Mouse (Mus musculus): ENCODE data around the gene Tjp3. TPM values are rescaled to one million over a fixed set of nuclear protein-coding genes. Genes with fewer than 3 reads are reported as not detected.
A peak's percentile ranks its signal among the peaks of the same experiment; 100 is the strongest.

The Tjp3 gene
- polyA plus RNA-seq, 1 experiment from 2014 or later = 3.2 TPM

DNA sequence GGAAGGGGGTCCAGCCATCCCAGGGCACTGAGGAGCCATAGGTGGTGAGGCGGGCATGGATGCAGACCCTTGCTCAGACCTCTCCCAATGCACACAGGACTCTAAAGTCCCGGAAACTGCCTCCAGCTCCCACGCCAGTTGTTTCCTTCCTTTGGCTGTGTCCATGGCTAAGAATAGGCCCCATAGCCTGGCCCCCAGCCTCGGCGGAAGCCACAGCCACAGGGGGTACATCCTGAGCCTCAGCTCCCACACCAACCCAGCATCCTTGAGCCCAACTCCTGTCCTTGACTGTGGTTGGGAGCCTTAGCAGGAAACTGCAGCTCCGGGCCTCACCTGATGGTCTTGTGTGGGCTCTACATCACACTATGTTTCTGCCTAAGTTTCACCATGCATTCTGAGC lies 35.5 kb upstream of the Tjp3 start:
- Histone ChIP-seq H3K27me3 (peaks cover 9% of the 10 kb centered on the region), H3K4me2 (no peak overlapping the region; the same call in 1 of the 2 replicates), H3K27ac (peak overlapping the region; percentile 3; the same call in 1 of the 2 replicates), H3K4me1 (replicated peaks) (peaks cover 28% of the 10 kb centered on the region), H3K9ac (replicated peaks) (no peak overlapping the region), H3K9me3 (no peaks in the 10 kb centered on the region), H3K36me3 (peaks cover 53% of the 10 kb centered on the region), H3K4me3 (replicated peaks) (no peak overlapping the region)
- WGBS = 88% methylated on average over 6 of the region's 6 CpGs
- ATAC-seq (ENCODE audit: insufficient number of reproducible peaks, insufficient read depth, low FRiP score, low TSS enrichment, low read depth) = no peak

DNA sequence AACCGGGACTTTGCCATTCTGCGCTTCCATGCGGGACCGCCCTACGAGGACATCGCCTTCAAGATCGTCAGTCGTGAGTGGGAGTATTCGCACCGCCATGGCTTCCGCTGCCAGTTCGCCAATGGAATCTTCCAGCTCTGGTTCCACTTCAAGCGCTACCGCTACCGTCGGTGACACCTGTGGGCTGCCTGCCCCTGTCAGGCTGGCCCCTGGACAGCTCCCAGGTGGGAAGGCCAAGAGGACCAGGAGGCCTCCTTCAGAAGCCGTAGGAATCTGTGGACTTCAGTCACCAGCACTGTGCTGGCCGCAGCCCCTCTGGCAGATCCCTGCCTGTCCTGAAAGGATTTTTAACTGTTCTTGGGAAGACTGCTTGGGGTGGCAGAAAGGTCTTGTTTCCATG lies 34.4 kb upstream of the Tjp3 start:
- Histone ChIP-seq H3K9ac (replicated peaks) (no peak overlapping the region), H3K4me2 (no peak overlapping the region), H3K9me3 (no peaks in the 10 kb centered on the region), H3K4me3 (replicated peaks) (no peak overlapping the region), H3K27me3 (0 out of 2 replicates have a peak, but pooled peaks cover 4% of the 10 kb centered on the region), H3K27ac (no peak overlapping the region), H3K36me3 (peaks cover 53% of the 10 kb centered on the region), H3K4me1 (replicated peaks) (peaks cover 32% of the 10 kb centered on the region)
- ATAC-seq (ENCODE audit: insufficient number of reproducible peaks, insufficient read depth, low FRiP score, low TSS enrichment, low read depth) = no peak
- 92% methylated on average over 18 of the region's 18 CpGs for WGBS

DNA sequence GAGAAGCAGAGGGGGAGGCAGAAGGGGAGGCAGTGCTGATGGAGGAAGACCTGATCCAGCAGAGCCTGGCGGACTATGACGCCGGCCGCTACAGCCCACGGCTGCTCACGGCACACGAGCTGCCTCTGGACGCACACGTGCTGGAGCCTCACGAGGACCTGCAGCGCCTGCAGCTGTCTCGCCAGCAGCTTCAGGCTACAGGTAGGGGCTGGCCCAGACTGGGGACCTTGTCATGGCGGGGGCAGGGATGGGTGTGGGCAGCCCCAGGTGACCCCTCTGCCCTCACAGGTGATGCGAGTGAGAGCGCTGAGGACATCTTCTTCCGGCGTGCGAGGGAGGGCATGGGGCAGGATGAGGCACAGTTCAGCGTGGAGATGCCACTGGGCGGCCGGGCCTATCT lies 33.8 kb upstream of the Tjp3 start:
- Histone ChIP-seq H3K36me3 (peaks cover 53% of the 10 kb centered on the region), H3K4me3 (replicated peaks) (no peak overlapping the region), H3K27me3 (no peaks in the 10 kb centered on the region), H3K9ac (replicated peaks) (no peak overlapping the region), H3K9me3 (no peaks in the 10 kb centered on the region), H3K27ac (no peak overlapping the region), H3K4me2 (no peak overlapping the region), H3K4me1 (replicated peaks) (peaks cover 32% of the 10 kb centered on the region)
- no peak for ATAC-seq (ENCODE audit: insufficient number of reproducible peaks, insufficient read depth, low FRiP score, low TSS enrichment, low read depth)
- 93% methylated on average over 21 of the region's 21 CpGs for WGBS

DNA sequence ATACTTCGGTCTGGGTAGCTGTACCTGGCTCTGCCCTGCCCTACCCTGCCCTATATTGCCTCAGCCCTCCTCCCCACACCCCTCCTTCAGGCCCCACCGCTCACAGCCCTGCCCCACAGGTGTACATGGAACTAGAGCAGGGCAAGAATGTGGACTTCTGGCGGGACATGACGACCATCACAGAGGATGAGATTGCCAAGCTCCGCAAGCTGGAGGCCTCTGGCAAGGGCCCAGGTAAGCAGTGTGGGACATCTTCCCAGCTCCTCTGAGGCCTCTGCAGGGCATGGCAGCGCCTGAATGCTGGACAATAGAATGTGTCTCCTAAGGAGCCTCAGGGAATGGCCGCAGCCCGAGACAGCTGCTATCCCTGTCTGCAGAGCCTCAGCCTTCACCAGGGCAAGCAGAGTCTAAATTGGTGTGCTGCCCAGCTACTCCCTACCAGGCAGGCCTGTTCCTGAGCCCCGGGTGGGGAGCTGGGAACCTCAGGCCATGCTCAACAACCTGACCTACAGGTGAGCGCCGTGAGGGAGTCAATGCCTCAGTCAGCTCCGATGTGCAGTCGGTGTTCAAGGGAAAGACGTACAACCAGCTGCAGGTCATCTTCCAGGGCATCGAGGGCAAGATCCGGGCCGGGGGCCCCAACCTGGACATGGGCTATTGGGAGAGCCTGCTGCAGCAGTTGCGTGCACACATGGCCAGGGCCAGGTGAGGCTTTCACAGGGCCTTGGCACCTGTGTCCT lies 32.6 kb upstream of the Tjp3 start:
- no peak overlapping the region for H3K9ac ChIP-seq (replicated peaks)
- peaks cover 30% of the 10 kb centered on the region for H3K4me1 ChIP-seq (replicated peaks)
- H3K4me2 ChIP-seq = no peak overlapping the region
- no peaks in the 10 kb centered on the region for H3K9me3 ChIP-seq
- no peak for ATAC-seq (ENCODE audit: insufficient number of reproducible peaks, insufficient read depth, low FRiP score, low TSS enrichment, low read depth)
- peaks cover 53% of the 10 kb centered on the region for H3K36me3 ChIP-seq
- no peak overlapping the region for H3K27ac ChIP-seq
- H3K4me3 ChIP-seq (replicated peaks) = no peak overlapping the region
- 96% methylated on average over 18 of the region's 18 CpGs for WGBS
- no peaks in the 10 kb centered on the region for H3K27me3 ChIP-seq

DNA sequence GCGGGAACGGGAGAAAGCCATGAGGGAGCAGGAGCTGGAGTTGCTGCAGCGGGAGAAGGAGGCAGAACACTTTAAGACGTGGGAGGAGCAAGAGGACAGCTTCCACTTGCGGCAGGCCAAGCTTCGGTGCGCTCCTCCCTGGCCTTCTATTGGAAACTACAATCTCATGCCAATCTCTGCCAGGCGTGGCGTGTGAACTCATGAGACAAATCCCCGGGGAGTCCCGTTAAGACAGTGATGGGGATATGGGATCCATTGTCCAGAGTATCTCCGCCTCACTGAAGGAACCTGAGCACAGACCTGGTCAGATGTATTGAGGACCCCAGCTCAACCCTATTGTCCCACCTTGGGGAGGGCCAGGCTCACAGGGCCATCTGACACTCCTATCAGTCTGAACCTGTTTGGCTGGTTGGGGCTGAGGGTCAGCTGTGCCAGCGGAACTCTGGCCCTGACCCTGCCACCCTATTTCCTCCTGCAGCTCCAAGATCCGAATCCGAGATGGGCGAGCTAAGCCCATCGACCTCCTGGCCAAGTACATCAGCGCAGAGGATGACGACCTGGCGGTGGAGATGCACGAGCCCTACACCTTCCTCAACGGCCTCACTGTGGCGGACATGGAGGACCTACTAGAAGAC lies 31.9 kb upstream of the Tjp3 start:
- peaks cover 31% of the 10 kb centered on the region for H3K4me1 ChIP-seq (replicated peaks)
- no peak overlapping the region for H3K4me3 ChIP-seq (replicated peaks)
- 94% methylated on average over 23 of the region's 23 CpGs for WGBS
- no peaks in the 10 kb centered on the region for H3K9me3 ChIP-seq
- H3K36me3 ChIP-seq = peaks cover 60% of the 10 kb centered on the region
- no peak overlapping the region for H3K27ac ChIP-seq
- no peak overlapping the region for H3K9ac ChIP-seq (replicated peaks)
- no peak overlapping the region for H3K4me2 ChIP-seq
- no peak for ATAC-seq (ENCODE audit: insufficient number of reproducible peaks, insufficient read depth, low FRiP score, low TSS enrichment, low read depth)
- no peaks in the 10 kb centered on the region for H3K27me3 ChIP-seq

DNA sequence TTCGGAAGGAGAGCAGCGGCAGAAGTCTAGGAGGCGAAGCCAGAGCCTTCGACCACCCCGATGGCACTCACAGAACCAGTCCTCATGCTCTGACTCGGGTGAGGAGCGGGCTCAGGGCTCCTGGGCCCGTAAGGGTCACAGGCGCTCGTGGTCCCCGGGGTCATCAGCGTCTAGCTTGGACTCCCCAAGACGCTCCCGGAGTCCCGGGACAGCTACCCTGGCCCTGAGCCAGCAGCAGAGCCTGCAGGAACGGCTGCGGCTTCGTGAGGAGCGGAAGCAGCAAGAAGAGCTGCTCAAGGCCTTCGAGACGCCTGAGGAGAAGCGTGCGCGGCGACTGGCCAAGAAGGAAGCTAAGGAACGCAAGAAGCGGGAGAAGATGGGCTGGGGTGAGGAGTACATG lies 31.1 kb upstream of the Tjp3 start:
- Histone ChIP-seq H3K9me3 (no peaks in the 10 kb centered on the region), H3K4me2 (peak overlapping the region; percentile 87), H3K4me3 (replicated peaks) (peak overlapping the region; percentile 98), H3K27ac (no peak overlapping the region), H3K36me3 (peaks cover 68% of the 10 kb centered on the region), H3K4me1 (replicated peaks) (peaks cover 35% of the 10 kb centered on the region), H3K27me3 (no peaks in the 10 kb centered on the region), H3K9ac (replicated peaks) (0 out of 2 replicates have a peak overlapping the region, but pooled peaks have one; percentile 23)
- WGBS = 95% methylated on average over 27 of the region's 27 CpGs
- ATAC-seq (ENCODE audit: insufficient number of reproducible peaks, insufficient read depth, low FRiP score, low TSS enrichment, low read depth) = no peak

DNA sequence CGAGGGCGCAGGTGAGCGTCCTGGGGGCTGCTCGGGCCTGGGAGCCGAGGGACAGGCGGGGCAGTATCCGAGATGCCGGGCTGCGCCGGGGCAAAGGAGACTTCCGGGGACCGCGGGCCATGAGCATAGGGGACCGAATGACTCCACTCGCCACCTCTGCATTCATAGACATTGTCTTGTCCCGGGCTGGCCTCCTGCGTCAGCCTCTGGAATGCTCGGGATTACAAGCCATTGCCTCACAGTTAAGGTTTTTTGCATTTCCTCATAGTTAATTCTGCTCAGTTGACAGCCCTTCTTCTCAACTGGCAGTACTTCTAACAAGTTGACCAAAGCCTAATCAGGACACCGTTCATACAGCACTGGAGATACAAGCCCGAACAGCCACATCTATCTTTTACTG lies 30.1 kb upstream of the Tjp3 start:
- peak overlapping the region; percentile 87 for H3K4me2 ChIP-seq
- peak overlapping the region; percentile 86 for H3K27ac ChIP-seq
- H3K4me3 ChIP-seq (replicated peaks) = peak overlapping the region; percentile 98
- H3K9ac ChIP-seq (replicated peaks) = peak overlapping the region; percentile 89
- 3% methylated on average over 20 of the region's 20 CpGs for WGBS
- H3K4me1 ChIP-seq (replicated peaks) = peaks cover 45% of the 10 kb centered on the region
- peaks cover 65% of the 10 kb centered on the region for H3K36me3 ChIP-seq
- peaks cover 4% of the 10 kb centered on the region; the same call in 1 of the 2 replicates for H3K27me3 ChIP-seq
- ATAC-seq (ENCODE audit: insufficient number of reproducible peaks, insufficient read depth, low FRiP score, low TSS enrichment, low read depth) = no peak
- no peaks in the 10 kb centered on the region for H3K9me3 ChIP-seq

DNA sequence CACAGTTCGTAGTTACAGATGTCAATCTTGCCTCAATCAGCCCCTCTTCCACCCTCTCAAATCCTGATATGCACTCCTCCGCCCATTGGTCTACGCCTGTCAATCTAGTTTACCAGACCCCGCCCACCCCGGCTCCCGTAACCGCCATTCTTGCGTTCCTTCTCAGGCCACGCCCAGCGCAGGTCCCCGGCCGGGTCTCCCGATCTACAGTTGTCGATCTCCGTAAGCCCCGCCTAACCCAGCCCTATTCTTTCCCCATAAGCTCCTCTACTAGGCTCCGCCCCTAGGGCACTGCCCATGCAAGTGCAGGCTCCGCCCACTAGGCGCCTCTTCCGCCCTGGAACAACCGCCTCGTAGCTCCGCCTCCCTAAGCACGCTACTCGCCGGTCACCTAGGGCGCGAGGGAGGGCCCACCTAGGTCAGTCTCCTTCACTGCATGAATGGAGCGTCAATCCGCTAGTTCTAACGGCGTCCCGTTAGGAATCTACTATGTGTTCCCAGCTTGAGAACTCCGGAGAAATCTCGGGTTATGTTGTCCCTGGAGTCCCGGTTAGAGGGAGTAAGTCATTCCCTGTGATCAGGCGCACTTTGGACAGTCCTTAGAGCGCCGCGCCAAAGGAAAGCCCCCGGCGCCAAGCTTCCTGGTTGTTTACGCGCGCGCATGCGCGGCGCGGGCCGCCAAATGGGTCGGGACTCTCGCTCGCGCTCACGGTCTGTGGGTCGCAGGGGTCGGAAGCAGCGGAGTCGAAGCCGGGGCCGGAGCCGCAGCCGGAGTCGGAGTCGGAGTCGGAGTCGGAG lies 29.4 kb upstream of the Tjp3 start, which contains the start of gene Cactin:
Cactin (plus strand) TSS at position 554 of the 798 bp plus-strand sequence.
- peaks cover 4% of the 10 kb centered on the region; the same call in 1 of the 2 replicates for H3K27me3 ChIP-seq
- H3K9me3 ChIP-seq = no peaks in the 10 kb centered on the region
- WGBS = under 1% methylated on average over 68 of the region's 68 CpGs
- H3K36me3 ChIP-seq = peaks cover 65% of the 10 kb centered on the region
- H3K27ac ChIP-seq = peak within 1 kb of the TSS; percentile 86
- H3K4me3 ChIP-seq (replicated peaks) = peak within 1 kb of the TSS; percentile 98
- peak within 1 kb of the TSS; percentile 87 for H3K4me2 ChIP-seq
- peak within 1 kb of the TSS; percentile 89 for H3K9ac ChIP-seq (replicated peaks)
- peaks cover 50% of the 10 kb centered on the region for H3K4me1 ChIP-seq (replicated peaks)
- ATAC-seq (ENCODE audit: insufficient number of reproducible peaks, insufficient read depth, low FRiP score, low TSS enrichment, low read depth) = peak; percentile 90

DNA sequence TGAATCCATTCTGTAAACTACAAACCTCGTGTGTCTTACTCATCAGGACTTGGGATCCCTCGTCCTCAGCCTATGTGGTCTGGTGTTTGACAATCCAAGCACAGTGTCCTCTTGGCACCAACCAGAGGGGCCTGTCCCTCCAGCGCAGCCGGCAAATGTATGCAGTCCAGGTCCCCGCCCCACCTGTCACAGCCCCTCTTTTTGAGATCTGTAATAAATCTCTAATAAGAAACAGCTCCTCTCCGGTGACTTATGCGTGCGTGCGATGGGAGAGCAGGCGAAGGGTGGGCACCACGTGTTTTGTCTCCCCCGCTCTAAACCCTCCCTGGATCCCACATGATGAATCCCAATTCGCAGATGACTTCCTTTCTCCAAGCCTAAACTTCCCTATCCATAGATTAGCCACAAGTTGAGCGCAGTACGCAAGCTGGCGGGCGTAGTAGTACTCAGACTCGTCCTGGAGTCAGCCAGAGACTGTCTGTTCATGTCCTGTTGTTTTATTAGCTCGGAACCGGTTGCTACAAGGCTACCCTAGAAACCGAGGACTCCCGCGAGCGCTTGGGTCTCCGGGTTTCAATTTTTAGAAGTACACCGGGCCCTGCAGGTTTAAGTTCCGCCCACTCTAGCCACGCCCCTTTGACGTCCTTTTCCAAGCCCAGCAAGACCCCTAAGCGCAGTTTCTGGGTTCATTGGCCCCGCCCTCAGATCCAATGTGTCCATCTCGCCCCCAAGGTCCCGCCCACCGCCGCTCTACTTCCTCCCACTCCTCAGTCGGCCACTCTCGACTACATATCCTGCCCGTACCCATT lies 28.6 kb upstream of the Tjp3 start:
- H3K4me1 ChIP-seq (replicated peaks) = peaks cover 50% of the 10 kb centered on the region
- H3K4me3 ChIP-seq (replicated peaks) = peak overlapping the region; percentile 98
- peak; percentile 26 for ATAC-seq (ENCODE audit: insufficient number of reproducible peaks, insufficient read depth, low FRiP score, low TSS enrichment, low read depth)
- H3K27me3 ChIP-seq = peaks cover 4% of the 10 kb centered on the region; the same call in 1 of the 2 replicates
- no peaks in the 10 kb centered on the region for H3K9me3 ChIP-seq
- H3K27ac ChIP-seq = peak overlapping the region; percentile 86
- peaks cover 65% of the 10 kb centered on the region for H3K36me3 ChIP-seq
- peak overlapping the region; percentile 87 for H3K4me2 ChIP-seq
- under 1% methylated on average over 38 of the region's 38 CpGs for WGBS
- peak overlapping the region; percentile 57 for H3K9ac ChIP-seq (replicated peaks)

DNA sequence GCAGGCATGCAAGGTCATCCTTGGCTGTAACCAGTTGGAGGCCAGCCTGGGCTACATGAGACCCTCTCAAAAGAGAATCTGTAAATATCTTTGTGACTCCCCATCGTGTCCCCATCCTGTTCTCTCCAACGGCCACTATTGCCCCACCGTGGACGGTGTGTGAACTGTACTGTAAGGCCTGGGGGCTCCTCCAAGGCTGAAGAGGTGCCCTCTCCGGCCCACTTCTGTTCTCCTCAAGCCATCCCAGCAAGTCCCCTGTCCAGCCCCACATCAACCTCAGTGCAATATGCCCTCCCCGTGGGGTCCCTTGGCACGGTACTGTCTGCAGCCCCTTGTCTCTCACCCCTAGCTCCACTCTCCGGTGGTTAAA lies 27.9 kb upstream of the Tjp3 start:
- Histone ChIP-seq H3K4me1 (replicated peaks) (peaks cover 50% of the 10 kb centered on the region), H3K36me3 (peaks cover 65% of the 10 kb centered on the region)
- ATAC-seq (ENCODE audit: insufficient number of reproducible peaks, insufficient read depth, low FRiP score, low TSS enrichment, low read depth) = no peak

More for the DNA sequence above, 27.9 kb upstream of the Tjp3 start:
- 42% methylated on average over 8 of the region's 8 CpGs for WGBS
- Histone ChIP-seq H3K27ac (peak overlapping the region; percentile 86), H3K9me3 (no peaks in the 10 kb centered on the region), H3K9ac (replicated peaks) (peak overlapping the region; percentile 57), H3K4me3 (replicated peaks) (peak overlapping the region; percentile 98), H3K4me2 (peak overlapping the region; percentile 87), H3K27me3 (peaks cover 4% of the 10 kb centered on the region; the same call in 1 of the 2 replicates)

Data from limb, embryonic 12.5 days (tissue).